Mouse (Mus musculus) layer of hippocampus, adult 8-10 months (tissue): ENCODE measurements around the gene Bola2. TPM values are rescaled to one million over a fixed set of nuclear protein-coding genes. Genes with fewer than 3 reads are reported as not detected.

Experiments
- DNase-seq, 2 experiments: peaks; one replicate each; pipeline ENCODE4 v3.0.0; 2022; ENCODE audit warnings: low spot score in 2 of 2
- total RNA-seq, 4 experiments: library from RNA; stranded (reverse); gene quantifications; 2 replicates each; pipeline ENCODE4 v1.2.4; 2022

Bola2 gene
- total RNA-seq, 4 experiments from 2014 or later: 73.9 to 105 (median 92.5) TPM

DNA sequence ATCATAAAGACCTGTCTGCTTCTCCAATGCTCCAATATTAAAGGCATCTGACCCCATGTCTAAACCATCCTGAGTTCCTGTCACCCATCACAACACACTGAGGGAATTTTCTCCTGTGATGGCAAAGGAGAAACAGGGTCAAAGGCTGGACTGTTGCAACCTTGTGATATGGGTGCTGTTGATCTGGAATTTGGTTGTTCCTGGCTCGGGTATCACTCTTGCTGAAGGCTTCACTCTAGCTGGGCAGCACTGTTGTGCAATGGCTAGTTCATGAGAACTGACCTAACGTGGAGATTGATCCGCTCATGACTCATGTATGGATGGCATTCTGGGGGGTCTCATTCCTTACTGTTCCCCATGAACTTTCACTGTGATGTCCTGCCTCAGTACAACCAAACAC lies 6.2 kb upstream of the Bola2 start:
- DNase-seq: no peak

DNA sequence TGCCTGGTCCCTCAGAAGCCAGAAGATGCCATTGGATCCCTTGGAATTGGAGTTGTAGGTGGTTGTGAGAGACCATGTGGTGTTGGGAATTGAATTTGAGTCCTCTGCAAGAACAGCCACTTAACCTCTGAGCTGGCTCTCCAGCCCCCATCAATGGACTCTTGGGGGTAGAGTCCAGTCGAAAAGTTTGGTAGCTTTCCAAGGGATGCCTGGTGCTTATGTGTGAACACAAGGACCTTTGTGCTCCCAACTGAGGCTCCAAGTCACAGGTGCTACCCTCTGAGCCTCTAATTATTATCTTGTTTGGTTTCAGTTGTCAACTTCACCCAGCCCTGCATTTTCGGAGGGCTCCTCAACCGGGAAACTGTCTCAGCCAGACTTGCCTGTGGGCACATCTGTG lies 4.5 kb upstream of the Bola2 start:
- DNase-seq: no peak

DNA sequence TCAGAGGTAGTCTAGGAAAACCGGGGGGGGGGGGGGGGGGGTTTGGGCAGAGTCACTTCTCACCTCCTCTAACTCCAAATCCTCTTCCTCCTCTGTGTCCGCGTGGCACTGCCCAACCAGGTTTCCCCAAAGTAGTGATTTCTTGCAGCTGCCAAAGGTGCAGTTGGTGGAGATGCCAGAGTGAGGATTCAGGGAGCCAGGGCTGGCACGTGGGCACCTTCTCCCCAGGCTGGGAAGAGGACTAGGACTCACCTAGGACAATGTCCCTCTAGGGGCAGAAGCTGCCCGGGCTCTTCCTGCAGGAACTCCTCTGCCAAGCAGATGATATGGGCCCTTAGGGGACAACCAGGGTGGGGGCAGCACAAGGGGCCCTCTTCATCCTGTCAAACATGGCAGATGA lies 3.5 kb upstream of the Bola2 start:
- DNase-seq: no peak

DNA sequence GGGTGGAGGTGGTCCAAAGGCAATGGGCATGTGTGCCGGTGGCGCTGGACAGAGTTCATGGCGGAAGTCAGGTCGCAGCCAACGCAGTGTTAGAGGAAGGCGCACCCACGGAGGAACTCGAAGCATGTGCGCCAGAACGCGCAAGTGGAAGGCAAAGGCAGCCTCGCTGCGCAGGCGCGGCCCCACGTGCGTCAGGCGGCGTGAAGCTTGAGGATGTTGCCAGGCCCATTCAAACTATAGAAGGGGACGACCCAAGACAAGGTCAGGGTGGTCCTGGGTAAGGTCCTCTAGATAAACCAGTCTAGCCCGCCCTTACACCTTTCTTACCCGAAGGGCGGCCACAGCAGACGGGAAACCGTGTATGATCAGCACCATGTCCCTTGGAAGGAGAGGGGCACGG lies 2.8 kb upstream of the Bola2 start:
- DNase-seq: no peak

DNA sequence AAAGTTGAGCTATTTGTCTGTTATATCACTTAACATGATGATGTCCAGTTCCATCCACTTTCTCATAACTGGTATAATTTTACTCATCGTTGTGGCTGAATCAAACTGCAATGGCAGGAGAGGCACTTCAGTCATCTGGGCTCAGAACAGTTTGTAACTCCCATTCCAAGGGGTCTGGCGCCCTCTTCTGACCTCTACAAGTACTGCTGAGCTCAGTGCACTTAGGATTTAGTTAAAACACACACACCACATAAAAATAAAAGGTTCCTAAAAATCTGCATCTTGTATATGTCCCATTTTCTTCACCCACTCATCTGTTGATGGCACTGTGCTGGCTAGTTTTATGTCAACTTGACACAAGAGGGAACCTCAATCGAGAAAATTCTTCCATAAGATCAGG lies 1.9 kb upstream of the Bola2 start:
- DNase-seq: peak; percentile 64 to 85

DNA sequence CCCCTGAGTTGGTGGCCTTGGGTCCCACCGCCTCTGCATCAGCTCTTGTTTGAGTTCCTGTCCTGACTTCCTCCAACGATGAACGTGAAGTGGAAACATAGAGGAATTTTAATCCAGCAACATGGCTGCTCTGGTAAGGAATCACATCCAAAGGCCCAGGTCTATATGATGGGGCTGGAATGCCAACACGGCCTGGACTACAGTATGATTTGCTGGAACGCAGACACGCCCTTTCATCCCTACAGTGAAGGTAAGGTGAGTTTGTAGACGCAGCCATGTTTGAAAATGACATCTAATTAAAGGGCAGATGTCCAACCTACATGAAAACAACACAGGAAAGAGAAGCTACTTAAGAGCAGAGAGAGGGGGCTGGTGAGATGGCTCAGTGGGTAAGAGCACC lies 1.4 kb upstream of the Bola2 start:
- DNase-seq: no peak

DNA sequence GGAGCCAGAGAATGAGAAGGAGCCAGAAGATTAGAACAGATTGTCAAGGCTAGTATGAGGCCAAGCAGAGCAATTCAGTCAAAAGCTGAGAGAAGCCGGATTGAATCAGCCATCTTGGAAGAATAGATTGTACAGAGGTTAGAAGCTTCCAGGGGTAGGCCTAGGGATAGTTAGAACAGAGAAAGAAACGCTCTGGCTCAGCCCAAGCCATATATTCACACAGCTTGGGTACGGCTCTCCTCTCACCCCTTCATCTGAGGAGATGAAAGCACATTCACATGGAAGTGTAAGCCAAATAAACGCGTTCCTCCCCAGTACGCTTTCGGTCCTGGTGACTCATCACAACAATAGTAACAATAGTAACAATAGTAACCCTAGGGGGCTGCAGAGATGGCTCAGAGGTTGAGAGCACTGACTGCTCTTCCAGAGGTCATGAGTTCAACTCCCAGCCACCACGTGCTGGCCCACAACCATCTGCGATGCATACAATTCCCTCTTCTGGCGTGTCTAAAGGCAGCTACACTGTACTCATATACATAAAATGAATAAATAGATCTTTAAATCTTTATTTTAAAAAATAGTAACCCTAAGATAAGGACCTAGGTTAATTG lies 655 bp upstream of the Bola2 start:
- DNase-seq: no peak

DNA sequence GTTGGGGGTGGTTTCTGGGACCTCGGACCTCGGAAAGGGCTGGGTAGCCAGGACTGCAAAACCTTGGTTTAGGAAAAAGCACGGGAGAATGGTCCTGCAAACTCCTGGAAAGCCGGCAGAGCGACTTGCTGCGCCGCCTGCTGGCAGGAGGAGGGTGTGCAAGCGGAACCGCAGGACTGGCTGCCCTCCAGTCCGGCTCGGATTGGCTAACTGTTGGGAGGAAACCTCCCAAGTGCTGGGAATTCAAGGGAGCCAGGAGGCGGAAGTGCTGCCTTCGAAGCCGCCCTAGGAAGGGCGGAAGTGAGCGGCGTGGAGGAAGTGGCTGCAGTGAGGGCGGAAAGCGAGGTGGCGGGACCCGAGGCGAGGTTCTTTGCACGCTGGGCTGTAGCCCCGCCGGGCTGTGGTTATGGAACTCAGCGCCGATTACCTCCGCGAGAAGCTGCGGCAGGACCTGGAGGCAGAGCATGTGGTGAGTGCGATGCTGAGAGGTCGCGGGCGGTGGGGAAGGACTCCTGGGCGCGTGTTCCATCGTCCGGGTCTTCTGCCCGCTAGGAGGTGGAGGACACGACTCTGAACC lies 518 bp downstream of the Bola2 start, which contains the start of gene Slx1b:
TSS of gene Slx1b (minus strand) at position 154 of the 577 bp plus-strand sequence.
- peak; percentile 94 to 95 for DNase-seq

DNA sequence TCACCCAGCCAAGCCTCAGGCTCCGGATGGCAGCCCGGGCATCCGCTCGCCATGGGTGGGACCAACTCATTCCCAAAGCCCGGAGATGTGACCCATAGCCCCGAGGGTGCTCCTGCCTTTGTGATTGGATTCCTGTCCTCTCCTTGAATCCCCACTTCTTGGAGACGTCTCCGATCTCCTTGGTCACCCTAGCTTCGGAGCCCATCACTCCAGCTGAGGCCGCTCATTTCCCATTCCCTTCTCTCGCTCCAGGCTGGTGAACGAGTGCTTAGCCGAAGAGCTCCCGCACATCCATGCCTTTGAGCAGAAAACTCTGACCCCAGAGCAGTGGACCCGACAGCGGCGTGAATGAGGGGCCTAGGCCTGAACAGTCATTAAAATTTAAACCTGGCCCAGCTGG lies 1.1 kb downstream of the Bola2 start:
- DNase-seq: no peak

DNA sequence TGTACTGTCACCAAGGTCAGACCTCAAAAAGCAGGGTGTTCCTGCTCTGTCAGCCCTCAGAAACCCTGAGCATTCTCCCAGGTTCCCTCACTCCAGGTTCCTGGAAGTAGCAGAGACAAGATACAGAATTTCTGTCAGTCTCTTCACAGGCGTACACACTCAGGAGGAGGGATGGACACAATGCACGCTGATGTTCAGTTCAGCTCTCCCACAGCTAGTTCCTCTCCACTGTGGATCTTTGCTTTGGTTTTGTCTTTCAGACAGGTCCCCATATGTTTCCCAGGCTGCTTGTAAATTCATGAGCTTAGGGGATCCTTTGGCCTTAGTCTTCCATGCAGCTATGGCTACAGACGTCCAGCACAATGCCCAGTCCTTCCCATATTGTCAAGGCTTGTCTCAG lies 1.7 kb downstream of the Bola2 start:
- DNase-seq: no peak

DNA sequence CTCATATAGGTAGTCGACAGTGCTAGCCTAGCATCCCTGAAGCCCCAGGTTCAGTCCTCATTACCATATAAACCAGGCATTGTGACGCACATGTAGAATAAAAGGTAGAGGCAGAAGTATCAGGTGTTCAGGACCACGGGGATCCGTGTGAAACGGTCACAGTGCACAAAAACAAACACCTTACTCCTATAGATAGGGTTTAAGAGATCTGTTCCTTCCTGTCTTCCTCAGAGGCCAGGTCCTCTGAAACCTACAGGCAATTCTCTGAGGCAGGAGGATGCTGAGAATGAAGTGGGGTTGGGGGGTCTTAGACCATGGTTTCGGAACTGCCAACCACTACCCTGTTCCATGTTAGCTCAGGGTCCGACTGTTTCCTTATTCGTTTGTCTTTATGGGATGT lies 2.6 kb downstream of the Bola2 start:
- DNase-seq: no peak

DNA sequence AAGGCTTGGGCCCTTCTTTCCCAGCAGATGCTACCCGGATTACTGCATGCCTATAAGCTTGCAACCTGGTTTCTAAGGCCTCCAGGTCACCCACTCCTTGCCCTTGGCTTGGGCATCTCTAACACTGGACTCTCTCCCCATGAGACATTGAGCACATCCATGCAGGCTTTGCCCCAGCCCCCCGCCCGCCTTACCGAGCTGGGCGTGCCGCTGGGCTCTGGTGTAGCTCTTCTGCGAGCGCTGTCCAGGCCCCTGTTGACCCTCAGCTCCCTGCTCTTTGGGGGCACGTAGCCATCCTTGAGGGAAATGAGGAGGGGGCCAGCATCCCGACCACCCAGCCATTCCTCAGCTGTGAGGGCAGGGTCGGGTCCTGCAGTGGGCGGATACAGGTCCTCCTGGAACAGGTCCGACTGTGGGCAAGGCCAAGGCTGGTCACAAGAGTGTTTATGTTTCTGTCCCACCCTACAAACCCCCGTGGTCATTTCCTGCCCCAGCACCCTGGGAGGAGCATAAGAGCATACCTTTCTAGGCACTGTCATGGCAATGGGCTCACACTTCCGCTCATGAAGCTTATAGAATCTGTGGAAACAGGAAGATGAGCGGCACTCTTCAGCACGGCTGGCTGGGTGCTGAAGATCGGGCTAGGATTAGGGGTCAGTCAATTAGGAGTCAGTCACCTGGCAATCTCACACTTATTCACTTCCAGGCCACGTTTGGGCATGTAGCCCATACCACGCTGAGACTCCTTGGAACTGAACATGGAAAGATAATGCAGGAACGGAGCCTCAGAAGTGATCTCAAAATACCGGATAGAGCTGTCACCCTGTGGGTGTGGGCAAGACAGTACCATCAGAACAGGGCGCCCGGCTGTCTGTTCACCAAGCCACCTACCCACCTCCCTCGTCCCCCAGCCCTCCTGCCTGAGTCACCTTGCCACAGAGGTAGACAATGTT lies 5.1 kb downstream of the Bola2 start:
- DNase-seq: no peak

DNA sequence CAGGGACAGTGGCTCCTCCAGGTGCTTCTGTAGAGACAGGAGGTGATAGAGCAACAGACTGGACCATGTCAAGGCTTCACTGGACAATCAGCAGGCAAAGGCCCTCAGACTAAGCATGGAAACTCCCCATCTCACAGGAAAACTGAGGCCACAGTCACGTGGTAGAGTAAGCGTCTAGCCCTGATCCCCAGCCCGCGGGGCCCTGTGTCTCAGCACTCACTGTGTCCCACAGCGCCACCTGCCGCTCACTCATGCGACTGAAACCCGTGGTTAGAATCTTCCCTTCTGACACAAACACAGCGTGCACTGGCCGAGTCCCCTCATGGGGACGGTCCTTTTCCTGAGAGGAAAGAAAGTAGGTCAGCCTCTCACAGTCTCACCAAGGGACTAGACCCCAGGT lies 5.9 kb downstream of the Bola2 start:
- peak; percentile 86 to 88 for DNase-seq

DNA sequence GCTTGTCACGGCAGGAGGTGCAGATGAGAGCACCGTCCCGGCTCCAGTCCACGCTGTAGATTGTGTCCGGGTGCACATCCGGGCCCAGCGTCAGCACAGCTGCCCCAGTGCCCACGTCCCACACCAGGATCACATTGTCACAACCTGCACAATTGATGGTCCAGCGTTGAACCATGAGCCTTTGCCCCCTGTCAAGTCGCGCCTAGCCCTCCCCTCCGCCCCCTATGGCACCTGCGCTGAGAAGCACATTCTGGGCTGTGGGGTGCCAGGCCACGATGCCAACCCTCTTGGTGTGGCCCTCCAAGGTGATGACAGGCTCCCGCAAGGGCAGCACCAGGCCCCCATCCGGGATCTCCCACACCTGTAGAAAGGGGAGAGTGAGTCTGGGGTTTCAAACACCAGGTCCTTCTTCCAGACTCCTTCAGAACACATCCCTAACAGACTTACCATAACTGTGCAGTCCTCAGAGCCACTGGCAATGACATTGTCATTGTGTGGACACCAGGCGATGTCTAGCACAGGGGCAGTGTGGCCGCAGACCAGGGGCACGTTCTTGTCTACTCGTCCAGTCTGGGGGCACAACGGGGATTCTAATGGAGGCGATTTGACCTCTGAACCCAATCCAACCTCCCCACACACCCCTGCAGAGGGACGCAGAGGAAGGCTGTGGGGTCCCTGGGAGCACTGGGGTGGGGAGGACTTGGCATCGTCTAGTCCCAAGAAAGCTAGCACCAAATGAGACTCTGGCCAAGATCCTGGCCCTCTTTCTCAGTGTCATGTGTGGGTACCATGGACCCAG lies 6.6 kb downstream of the Bola2 start:
- no peak for DNase-seq

DNA sequence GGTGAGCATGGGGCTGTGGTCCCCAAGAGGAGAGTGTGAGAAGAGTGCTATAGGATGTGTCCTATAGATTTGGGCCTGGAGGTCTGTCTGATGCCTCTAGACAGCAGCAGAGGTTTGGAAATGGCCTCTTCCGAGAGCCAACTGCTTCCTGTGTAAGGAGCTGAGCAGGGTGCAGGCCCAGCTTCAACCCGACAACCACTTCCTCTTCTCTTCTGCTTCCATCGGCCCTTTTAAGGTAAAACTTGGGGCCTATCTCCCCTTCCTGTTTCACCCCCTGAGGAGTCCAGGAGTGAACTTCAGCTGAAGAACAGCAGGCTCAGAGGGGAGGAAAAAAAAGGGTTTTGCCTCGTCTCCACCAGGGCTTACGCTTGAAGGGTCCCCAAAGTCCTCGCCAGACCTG lies 7.2 kb downstream of the Bola2 start:
- no peak for DNase-seq

DNA sequence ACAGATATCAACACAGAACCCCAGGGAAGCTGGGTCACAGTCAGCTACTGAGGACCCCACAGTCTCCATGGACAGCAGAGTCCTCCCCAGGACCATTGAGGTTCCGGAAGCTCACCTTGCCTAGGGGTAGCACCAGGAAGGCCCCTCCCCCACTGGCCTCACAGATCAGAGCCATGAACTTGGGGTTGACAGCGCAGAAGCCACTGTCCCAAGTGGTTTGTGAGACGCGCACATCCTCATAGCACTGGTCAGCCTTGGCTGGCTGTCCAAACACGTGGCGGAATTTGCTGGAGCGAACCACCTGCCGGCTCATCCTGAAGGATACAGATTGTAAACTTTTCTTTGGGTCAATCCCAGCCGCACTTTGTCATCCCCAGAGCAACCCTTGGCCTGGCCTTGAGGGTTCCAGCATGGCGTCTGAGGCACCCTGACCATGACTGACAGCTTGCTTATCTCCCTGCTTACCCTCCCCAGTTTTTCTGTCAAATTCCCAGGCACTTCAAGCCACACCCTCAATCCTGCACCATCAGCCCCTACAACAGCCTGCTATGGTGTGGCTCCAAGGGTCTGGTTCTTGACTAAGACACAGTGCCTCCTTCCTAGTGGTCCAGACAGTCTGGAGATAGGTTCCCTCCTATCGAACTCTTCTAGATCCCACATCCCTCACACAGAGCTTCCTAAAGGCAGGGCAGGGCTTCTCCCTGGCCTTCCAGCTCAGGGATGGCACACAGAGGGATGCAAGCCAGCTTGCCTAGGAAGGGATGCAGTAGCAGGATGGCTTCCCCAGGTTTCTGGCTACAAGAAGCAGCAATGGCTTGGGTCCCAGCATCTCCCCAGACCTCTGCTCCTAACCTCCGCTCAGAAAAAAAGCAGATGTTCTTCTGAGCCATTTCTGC lies 7.9 kb downstream of the Bola2 start:
- DNase-seq: no peak

DNA sequence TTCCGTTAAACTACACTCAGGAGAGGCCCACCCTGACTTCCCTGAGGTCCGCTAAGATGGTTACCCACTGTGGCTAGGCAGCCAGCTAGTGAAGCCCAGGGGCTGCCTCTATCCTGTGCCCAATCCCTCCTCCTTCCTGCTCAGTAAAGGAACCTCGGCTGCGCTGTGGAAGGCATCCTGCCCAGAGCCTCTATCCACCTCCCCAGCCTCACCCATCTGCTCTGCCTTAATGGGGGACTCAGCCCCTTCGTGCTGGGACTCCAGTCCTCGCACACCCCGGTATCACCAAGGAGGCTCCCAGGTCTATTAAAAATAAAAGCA lies 8.5 kb downstream of the Bola2 start:
- no peak for DNase-seq

DNA sequence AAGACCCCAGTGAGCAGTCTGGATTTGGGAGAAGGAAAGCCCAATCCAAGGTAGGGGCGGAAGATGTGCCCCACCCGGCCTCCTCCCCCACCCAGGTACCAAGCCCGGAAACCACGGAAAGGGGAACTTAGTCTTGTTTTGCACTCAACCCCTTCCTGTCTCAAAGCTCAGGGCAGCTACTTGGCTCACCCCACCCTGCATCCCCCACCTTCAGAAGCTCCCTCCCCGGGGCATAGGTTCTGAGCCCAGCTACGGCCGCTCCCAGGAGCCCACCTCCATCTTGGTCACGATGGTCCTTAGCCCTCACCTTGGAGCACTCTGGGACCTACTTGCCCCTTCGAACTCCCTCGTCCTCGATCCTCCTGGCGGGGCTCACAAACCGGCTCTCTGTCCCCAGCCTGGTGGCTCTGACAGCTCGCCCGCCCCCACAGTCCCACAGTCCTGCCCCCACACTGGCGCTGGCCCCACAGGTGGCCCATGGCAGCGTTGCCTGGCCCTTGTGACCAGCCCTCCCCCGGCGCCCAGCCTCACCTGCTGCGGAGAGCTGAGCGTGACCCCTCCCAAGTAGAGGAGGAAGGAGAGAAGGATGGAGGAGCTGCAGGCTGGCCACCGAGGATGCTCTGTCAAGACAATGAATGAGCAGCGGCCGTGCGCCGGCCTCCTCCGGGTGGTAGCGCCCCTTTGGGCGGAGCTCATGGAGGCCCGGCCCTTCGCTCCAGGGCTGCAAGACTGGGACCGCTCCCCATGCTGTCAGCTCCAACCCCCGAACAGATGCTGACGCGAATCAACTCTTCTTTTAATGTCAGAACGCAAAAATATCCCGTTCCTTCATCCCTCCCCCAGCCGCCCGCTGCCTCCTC lies 9.2 kb downstream of the Bola2 start:
- DNase-seq: peak; percentile 88 to 91

DNA sequence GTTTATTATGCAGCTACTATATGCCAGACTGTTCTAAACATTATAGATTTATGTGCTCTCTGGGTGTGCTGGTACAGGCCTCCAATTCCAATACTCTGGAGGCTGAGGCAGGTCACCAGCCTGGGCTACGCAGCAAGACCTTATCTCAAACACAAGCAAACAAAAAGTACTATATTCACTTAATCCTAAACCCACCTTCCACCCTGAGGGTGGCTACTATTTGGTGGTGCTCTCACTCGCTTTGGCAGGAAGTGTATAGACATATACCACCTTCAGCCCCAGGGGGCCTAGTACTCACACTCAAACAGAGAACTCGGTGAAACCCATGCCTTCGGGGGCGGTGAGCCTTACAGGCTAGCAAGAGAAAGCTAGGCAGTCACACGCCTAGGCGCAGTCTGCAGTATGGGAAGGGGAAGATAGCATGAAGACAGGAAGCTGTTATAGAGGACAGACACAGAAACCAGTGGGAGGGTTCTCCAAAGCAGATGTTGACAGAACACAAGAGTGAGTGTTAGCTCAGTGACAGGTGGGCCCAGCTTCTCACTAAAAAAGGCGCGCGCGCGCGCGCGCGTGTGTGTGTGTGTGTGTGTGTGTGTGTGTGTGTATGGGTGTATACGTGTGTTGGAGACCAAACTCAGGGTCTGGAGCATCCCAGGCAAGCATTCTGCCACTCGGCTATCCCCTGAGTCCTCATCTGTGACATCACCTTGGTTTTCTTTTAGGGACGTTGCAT lies 12.4 kb downstream of the Bola2 start, which contains the start of gene Coro1a:
TSS of gene Coro1a (minus strand) at position 346 of the 733 bp plus-strand sequence.
- no peak for DNase-seq
